In the genomic region with DNA sequence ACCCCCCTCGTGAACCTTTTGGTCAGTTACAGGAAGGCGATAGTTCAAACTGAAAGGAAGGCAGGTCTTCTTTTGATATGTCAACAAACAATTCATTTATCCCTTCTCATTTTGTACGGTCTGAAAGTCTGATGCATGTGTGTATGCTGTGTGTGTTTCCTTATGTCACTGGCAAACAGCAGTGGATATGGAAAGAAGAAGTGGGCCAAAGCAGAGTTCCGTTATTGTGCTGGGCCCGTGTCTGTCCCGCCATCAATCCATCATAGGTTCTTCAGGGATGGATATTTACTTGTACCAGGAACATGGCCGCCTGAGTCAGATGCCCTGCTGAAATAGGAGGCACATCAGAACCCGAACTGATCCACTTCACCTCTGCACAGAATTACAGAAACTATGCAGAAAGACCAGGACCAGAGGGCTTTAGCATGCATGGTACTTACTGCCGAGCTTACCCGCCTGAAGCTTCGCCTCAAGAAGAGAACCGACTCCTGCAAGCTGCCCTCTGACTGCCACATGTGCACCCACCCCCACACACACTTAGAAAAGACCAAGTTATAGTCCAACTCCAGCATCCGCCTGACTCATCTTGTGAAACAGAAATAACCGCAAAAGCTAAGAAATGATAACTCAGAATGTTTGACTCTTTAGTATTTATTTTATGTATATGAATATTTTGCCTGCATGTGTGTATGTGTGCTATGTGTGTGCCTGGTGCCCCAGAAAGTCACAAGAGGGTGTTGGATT, we compare ENCODE assay signal across 21 mouse cellular contexts.
A peak's percentile ranks its signal among the peaks of the same experiment; 100 is the strongest.
DNase-seq lines count a peak whose midpoint lies in the region; ATAC-seq lines count a peak whose summit lies in the region.
"Had no signal": no experiment of that assay in that cellular context is flagged by ENCODE, and none has a peak within 500 bp of the region (broad histone marks: within the 10 kb centered on the region; RNA-seq: fewer than 3 reads in every experiment).

No protein-coding gene starts in this region.

- intact Hi-C loops in left cerebral cortex, postnatal 36 days (cut with DNase I) = no loop called here

- peak; percentile 48 for DNase-seq in 3T3-L1 (ENCODE audit: low read depth, low spot score)
- peak; percentile 70 for DNase-seq in CD4-positive helper T cell, adult 2 months (ENCODE audit: low read depth, low spot score)
- DNase-seq in lung, postnatal 4 days = no peak
- no peak for DNase-seq in kidney, postnatal 36 days
- DNase-seq in left cerebral cortex, postnatal 36 days (ENCODE audit: low spot score in 2 of 2) = no peak
- no peak for DNase-seq in thymus, adult 18-20 months
- DNase-seq: adrenal gland, postnatal 14 days; cerebellum, adult 2 months; cerebellum, postnatal 14 days; forebrain, postnatal 0 days; kidney, postnatal 14 days; liver, embryonic 13.5 days; lung, adult 18-20 months; right cerebral cortex, postnatal 14 days; spleen, adult 18-20 months had no signal

- ATAC-seq in activated CD4-positive, CD25-positive, alpha-beta regulatory T cell, adult 4 months = peak; percentile 83
- peak; percentile 59; the same call in 1 of the 2 replicates for ATAC-seq in megakaryocyte, adult 5-6 weeks (ENCODE audit: poor library complexity, severe bottlenecking)
- ATAC-seq: forebrain, postnatal 0 days; hindbrain, postnatal 0 days; intestine, postnatal 0 days; lung, postnatal 0 days; Patski had no signal

Comparison
In these comparisons a context has a peak if more than half of its experiments do, and no peak if none do; other contexts are left out.
1. DNase-seq: peak in 3T3-L1 (single experiment) and CD4-positive helper T cell, adult 2 months (single experiment); none in lung, postnatal 4 days (0 of 2), kidney, postnatal 36 days (0 of 2), left cerebral cortex, postnatal 36 days (0 of 2) and thymus, adult 18-20 months (0 of 2).